Mouse (Mus musculus) intestine, embryonic 15.5 days (tissue): ENCODE measurements around the gene Aasdhppt. TPM values are rescaled to one million over a fixed set of nuclear protein-coding genes. Genes with fewer than 3 reads are reported as not detected.

Experiments
- ATAC-seq: fragments of 200-750 bp; cut with Nextera tagmentation; 2 replicates; pipeline ENCODE4 v1.8.0; 2017; ENCODE audit warnings: moderate TSS enrichment, moderate library complexity
- H3K27ac ChIP-seq: fragments of 300-500 bp; sonication (generic); 2 replicates; pipeline ENCODE4 v1.5.1; 2015; ENCODE audit warnings: mild to moderate bottlenecking, inconsistent platforms
- H3K27me3 ChIP-seq: fragments of 300-500 bp; sonication (generic); replicated peaks from 2 replicates; pipeline ENCODE4 v1.6.1; 2015; ENCODE audit warnings: inconsistent platforms
- H3K36me3 ChIP-seq: fragments of 300-500 bp; sonication (generic); 2 replicates; pipeline ENCODE4 v1.6.1; 2015; ENCODE audit warnings: inconsistent platforms
- H3K4me1 ChIP-seq: fragments of 300-500 bp; sonication (generic); replicated peaks from 2 replicates; pipeline ENCODE4 v1.6.1; 2015; ENCODE audit warnings: inconsistent platforms
- H3K4me2 ChIP-seq: fragments of 300-500 bp; sonication (generic); replicated peaks from 2 replicates; pipeline ENCODE4 v1.6.1; 2015; ENCODE audit warnings: mild to moderate bottlenecking, inconsistent platforms
- H3K4me3 ChIP-seq: fragments of 300-500 bp; sonication (generic); replicated peaks from 2 replicates; pipeline ENCODE4 v1.5.1; 2015; ENCODE audit warnings: inconsistent platforms
- H3K9ac ChIP-seq: fragments of 300-500 bp; sonication (generic); 2 replicates; pipeline ENCODE4 v1.6.1; 2015; ENCODE audit warnings: inconsistent platforms
- H3K9me3 ChIP-seq: fragments of 300-500 bp; sonication (generic); 2 replicates; pipeline ENCODE4 v1.6.1; 2016; ENCODE audit warnings: inconsistent platforms
- WGBS: fragments of 180-500 bp; shearing (Covaris S2); methylation state at CpG from one replicate; pipeline ENCODE4 v1.1.7; 2015; 5-methylcytosine and 5-hydroxymethylcytosine counted together
- polyA plus RNA-seq: library from polyadenylated mRNA; unstranded; fragments of >200 nt; fragmentation: Nextera tagmentation; extraction: Ambion mirVana; gene quantifications from 2 replicates; pipeline ENCODE4 v1.2.1, GENCODE M21; 2015

The Aasdhppt gene
- polyA plus RNA-seq, result 27.9 and 34.1 TPM in 2 replicates

- peak; percentile 98 for ATAC-seq
- Histone ChIP-seq H3K4me2 (peak within 1 kb of the TSS; percentile 66), H3K4me1 (no peaks in the 10 kb centered on the region; the same call in 1 of the 2 replicates), H3K27ac (peak within 1 kb of the TSS; percentile 83), H3K9ac (peak within 1 kb of the TSS; percentile 68), H3K36me3 (no peaks in the 10 kb centered on the region), H3K27me3 (no peaks in the 10 kb centered on the region), H3K9me3 (no peaks in the 10 kb centered on the region), H3K4me3 (peak within 1 kb of the TSS; percentile 62)
- under 1% methylated on average over 53 of the region's 53 CpGs for WGBS
Observed at GRCm38 (mm10) chr9:4309351-4310085, at the start of gene Aasdhppt, which contains the start of gene Kbtbd3. Gene Aasdhppt (minus strand): TSS chr9:4309471. Gene Kbtbd3 (plus strand): TSS chr9:4309833.

GRCm38 (mm10) chr9:4353163-4353562 is 43.9 kb upstream of the Aasdhppt start:
- Histone ChIP-seq H3K4me2 (no peak overlapping the region), H3K4me1 (no peaks in the 10 kb centered on the region), H3K4me3 (no peak overlapping the region), H3K27ac (no peak overlapping the region), H3K9ac (no peak overlapping the region), H3K27me3 (no peaks in the 10 kb centered on the region), H3K9me3 (no peaks in the 10 kb centered on the region), H3K36me3 (no peaks in the 10 kb centered on the region)
- ATAC-seq, result no peak
- 80% methylated on average over 1 of the region's 1 CpGs for WGBS

- no peaks in the 10 kb centered on the region for H3K9me3 ChIP-seq
- 79% methylated on average over 6 of the region's 6 CpGs for WGBS
- no peak overlapping the region for H3K4me2 ChIP-seq
- H3K36me3 ChIP-seq, result no peaks in the 10 kb centered on the region
- no peaks in the 10 kb centered on the region for H3K4me1 ChIP-seq
- no peak overlapping the region for H3K27ac ChIP-seq
- no peak overlapping the region for H3K4me3 ChIP-seq
- H3K27me3 ChIP-seq, result no peaks in the 10 kb centered on the region
- H3K9ac ChIP-seq, result no peak overlapping the region
- no peak for ATAC-seq
Observed at GRCm38 (mm10) chr9:4318939-4319721, 9.9 kb upstream of the Aasdhppt start.

GRCm38 (mm10) chr9:4315746-4316145 is 6.5 kb upstream of the Aasdhppt start:
- no peak overlapping the region for H3K4me2 ChIP-seq

GRCm38 (mm10) chr9:4313946-4314345 is 4.7 kb upstream of the Aasdhppt start:
- no peaks in the 10 kb centered on the region for H3K36me3 ChIP-seq
- WGBS, result 90% methylated on average over 4 of the region's 4 CpGs
- no peak overlapping the region for H3K4me2 ChIP-seq
- no peaks in the 10 kb centered on the region; the same call in 1 of the 2 replicates for H3K4me1 ChIP-seq
- H3K27me3 ChIP-seq, result no peaks in the 10 kb centered on the region
- H3K9me3 ChIP-seq, result no peaks in the 10 kb centered on the region
- H3K9ac ChIP-seq, result no peak overlapping the region
- H3K4me3 ChIP-seq, result no peak overlapping the region
- no peak overlapping the region for H3K27ac ChIP-seq
- no peak for ATAC-seq

More at GRCm38 (mm10) chr9:4315746-4316145, 6.5 kb upstream of the Aasdhppt start:
- no peaks in the 10 kb centered on the region for H3K36me3 ChIP-seq
- no peak overlapping the region for H3K9ac ChIP-seq
- 88% methylated on average over 2 of the region's 2 CpGs for WGBS
- H3K4me3 ChIP-seq, result no peak overlapping the region
- H3K4me1 ChIP-seq, result no peaks in the 10 kb centered on the region
- no peak overlapping the region for H3K27ac ChIP-seq
- no peak for ATAC-seq
- H3K27me3 ChIP-seq, result no peaks in the 10 kb centered on the region
- H3K9me3 ChIP-seq, result no peaks in the 10 kb centered on the region

GRCm38 (mm10) chr9:4311162-4311561 is 1.9 kb upstream of the Aasdhppt start:
- Histone ChIP-seq H3K36me3 (no peaks in the 10 kb centered on the region), H3K4me2 (no peak overlapping the region), H3K4me3 (no peak overlapping the region), H3K27me3 (no peaks in the 10 kb centered on the region), H3K9ac (no peak overlapping the region), H3K4me1 (no peaks in the 10 kb centered on the region; the same call in 1 of the 2 replicates), H3K9me3 (no peaks in the 10 kb centered on the region), H3K27ac (no peak overlapping the region)
- 89% methylated on average over 3 of the region's 3 CpGs for WGBS
- ATAC-seq, result no peak

GRCm38 (mm10) chr9:4310706-4311105 is 1.4 kb upstream of the Aasdhppt start:
- Histone ChIP-seq H3K27ac (no peak overlapping the region), H3K9ac (peak overlapping the region; percentile 68), H3K4me1 (no peaks in the 10 kb centered on the region; the same call in 1 of the 2 replicates), H3K27me3 (no peaks in the 10 kb centered on the region), H3K36me3 (no peaks in the 10 kb centered on the region), H3K9me3 (no peaks in the 10 kb centered on the region), H3K4me2 (peak overlapping the region; percentile 56), H3K4me3 (peak overlapping the region; percentile 62; the same call in 1 of the 2 replicates)
- WGBS, result 63% methylated on average over 3 of the region's 3 CpGs
- no peak for ATAC-seq

GRCm38 (mm10) chr9:4308628-4309350 is 482 bp downstream of the Aasdhppt start:
- Histone ChIP-seq H3K4me3 (peak overlapping the region; percentile 62), H3K4me2 (peak overlapping the region; percentile 66), H3K27ac (peak overlapping the region; percentile 72), H3K36me3 (no peaks in the 10 kb centered on the region), H3K9me3 (no peaks in the 10 kb centered on the region), H3K27me3 (no peaks in the 10 kb centered on the region), H3K9ac (peak overlapping the region; percentile 59), H3K4me1 (no peaks in the 10 kb centered on the region; the same call in 1 of the 2 replicates)
- under 1% methylated on average over 36 of the region's 36 CpGs for WGBS
- ATAC-seq, result peak; percentile 66

GRCm38 (mm10) chr9:4304867-4305266 is 4.4 kb downstream of the Aasdhppt start:
- H3K27me3 ChIP-seq, result no peaks in the 10 kb centered on the region
- H3K9ac ChIP-seq, result no peak overlapping the region
- H3K4me2 ChIP-seq, result no peak overlapping the region
- 53% methylated on average over 1 of the region's 1 CpGs for WGBS
- no peak overlapping the region for H3K27ac ChIP-seq
- ATAC-seq, result no peak
- no peaks in the 10 kb centered on the region for H3K9me3 ChIP-seq
- no peak overlapping the region for H3K4me3 ChIP-seq
- H3K4me1 ChIP-seq, result no peaks in the 10 kb centered on the region
- peaks cover 3% of the 10 kb centered on the region; the same call in 1 of the 2 replicates for H3K36me3 ChIP-seq

GRCm38 (mm10) chr9:4300466-4300865 is 8.8 kb downstream of the Aasdhppt start:
- WGBS, result 88% methylated on average over 2 of the region's 2 CpGs
- no peaks in the 10 kb centered on the region for H3K27me3 ChIP-seq
- no peak overlapping the region for H3K9ac ChIP-seq
- no peak overlapping the region for H3K27ac ChIP-seq
- H3K9me3 ChIP-seq, result no peaks in the 10 kb centered on the region
- ATAC-seq, result no peak
- H3K4me1 ChIP-seq, result no peaks in the 10 kb centered on the region
- no peak overlapping the region for H3K4me3 ChIP-seq
- H3K36me3 ChIP-seq, result peaks cover 3% of the 10 kb centered on the region; the same call in 1 of the 2 replicates
- no peak overlapping the region for H3K4me2 ChIP-seq

GRCm38 (mm10) chr9:4283850-4284249 is 25.4 kb downstream of the Aasdhppt start:
- Histone ChIP-seq H3K4me2 (no peak overlapping the region), H3K9me3 (no peaks in the 10 kb centered on the region), H3K9ac (no peak overlapping the region), H3K4me3 (no peak overlapping the region), H3K27me3 (no peaks in the 10 kb centered on the region), H3K36me3 (0 out of 2 replicates have a peak, but pooled peaks cover 5% of the 10 kb centered on the region), H3K27ac (no peak overlapping the region), H3K4me1 (no peaks in the 10 kb centered on the region)
- WGBS, result 38% methylated on average over 3 of the region's 3 CpGs
- ATAC-seq, result no peak

- no peak for ATAC-seq
- H3K4me3 ChIP-seq, result no peak overlapping the region
- whole genome bisulfite sequencing, result 95% methylated on average over 3 of the region's 3 CpGs
Observed at GRCm38 (mm10) chr9:4266881-4267280, 42.4 kb downstream of the Aasdhppt start.

More at GRCm38 (mm10) chr9:4266881-4267280, 42.4 kb downstream of the Aasdhppt start:
- Histone ChIP-seq H3K9me3 (no peaks in the 10 kb centered on the region), H3K27ac (no peak overlapping the region), H3K27me3 (no peaks in the 10 kb centered on the region), H3K36me3 (no peaks in the 10 kb centered on the region), H3K9ac (no peak overlapping the region), H3K4me1 (no peaks in the 10 kb centered on the region), H3K4me2 (no peak overlapping the region)
